Mouse (Mus musculus): ENCODE measurements around the gene Pth. TPM values are rescaled to one million over a fixed set of nuclear protein-coding genes. Genes with fewer than 3 reads are reported as not detected.
A peak's percentile ranks its signal among the peaks of the same experiment; 100 is the strongest.

The Pth gene
- not detected in 2 replicates for total RNA-seq (2014; rRNA removed)
- polyA plus RNA-seq (2015; fragmentation: Nextera tagmentation; extraction: Ambion mirVana) = not detected in 2 replicates

GRCm38 (mm10) chr7:113388470-113388869 lies at the start of gene Pth:
Pth (minus strand) TSS chr7:113388570.
- whole genome bisulfite sequencing = 91% methylated on average over 2 of the region's 2 CpGs
- H3K27ac ChIP-seq = no peak within 1 kb of the TSS
- no peaks in the 10 kb centered on the region for H3K9me3 ChIP-seq (ENCODE audit: low read length)
- H3K4me2 ChIP-seq (ENCODE audit: low read depth, low read length) = no peak within 1 kb of the TSS
- no peak for TF ChIP-seq CTCF (IDR thresholded peaks at IDR 0.05; ENCODE audit: low read depth)
- DNase-seq (ENCODE audit: low spot score) = no peak
- no peaks in the 10 kb centered on the region for H3K27me3 ChIP-seq (ENCODE audit: insufficient read depth, low read length)
- no peak within 1 kb of the TSS for H3K4me3 ChIP-seq (ENCODE audit: low read length)
- H3K4me1 ChIP-seq (ENCODE audit: insufficient read depth, low read length) = no peaks in the 10 kb centered on the region
- no peak within 1 kb of the TSS for H3K9ac ChIP-seq (replicated peaks; ENCODE audit: low read length)
- no peaks in the 10 kb centered on the region for H3K36me3 ChIP-seq (ENCODE audit: insufficient read depth, low read length)
- no peak for ATAC-seq

- 91% methylated on average over 10 of the region's 10 CpGs for WGBS
- Histone ChIP-seq H3K4me1 (ENCODE audit: insufficient read depth, low read length) (no peaks in the 10 kb centered on the region), H3K36me3 (ENCODE audit: insufficient read depth, low read length) (no peaks in the 10 kb centered on the region), H3K9ac (replicated peaks; ENCODE audit: low read length) (no peak overlapping the region), H3K9me3 (ENCODE audit: low read length) (no peaks in the 10 kb centered on the region), H3K4me2 (ENCODE audit: low read depth, low read length) (no peak overlapping the region), H3K4me3 (ENCODE audit: low read length) (no peak overlapping the region), H3K27ac (no peak overlapping the region), H3K27me3 (ENCODE audit: insufficient read depth, low read length) (no peaks in the 10 kb centered on the region)
- TF ChIP-seq CTCF (IDR thresholded peaks at IDR 0.05; ENCODE audit: low read depth) = no peak
- ATAC-seq = no peak
- DNase-seq (ENCODE audit: low spot score) = no peak
Observed at GRCm38 (mm10) chr7:113436312-113436711, 47.9 kb upstream of the Pth start.

- Histone ChIP-seq H3K9me3 (ENCODE audit: low read length) (no peaks in the 10 kb centered on the region), H3K27me3 (ENCODE audit: insufficient read depth, low read length) (no peaks in the 10 kb centered on the region), H3K27ac (no peak overlapping the region), H3K4me1 (ENCODE audit: insufficient read depth, low read length) (no peaks in the 10 kb centered on the region), H3K4me2 (ENCODE audit: low read depth, low read length) (no peak overlapping the region), H3K4me3 (ENCODE audit: low read length) (no peak overlapping the region), H3K36me3 (ENCODE audit: insufficient read depth, low read length) (no peaks in the 10 kb centered on the region), H3K9ac (replicated peaks; ENCODE audit: low read length) (no peak overlapping the region)
- TF ChIP-seq CTCF (IDR thresholded peaks at IDR 0.05; ENCODE audit: low read depth) = peak; percentile 77
- DNase-seq (ENCODE audit: low spot score) (peak; percentile 84), ATAC-seq (no peak)
- 19% methylated on average over 4 of the region's 4 CpGs for WGBS
Observed at GRCm38 (mm10) chr7:113434286-113434685, 45.9 kb upstream of the Pth start.

- Histone ChIP-seq H3K27ac (no peak overlapping the region), H3K27me3 (ENCODE audit: insufficient read depth, low read length) (no peaks in the 10 kb centered on the region), H3K9me3 (ENCODE audit: low read length) (no peaks in the 10 kb centered on the region), H3K4me1 (ENCODE audit: insufficient read depth, low read length) (no peaks in the 10 kb centered on the region), H3K4me2 (ENCODE audit: low read depth, low read length) (no peak overlapping the region), H3K4me3 (ENCODE audit: low read length) (no peak overlapping the region), H3K9ac (replicated peaks; ENCODE audit: low read length) (no peak overlapping the region), H3K36me3 (ENCODE audit: insufficient read depth, low read length) (no peaks in the 10 kb centered on the region)
- ATAC-seq = no peak
- DNase-seq (ENCODE audit: low spot score) = no peak
- 88% methylated on average over 3 of the region's 3 CpGs for WGBS
- TF ChIP-seq CTCF (IDR thresholded peaks at IDR 0.05; ENCODE audit: low read depth) = no peak
Observed at GRCm38 (mm10) chr7:113433451-113433850, 45.1 kb upstream of the Pth start.

- no peak for TF ChIP-seq CTCF (IDR thresholded peaks at IDR 0.05; ENCODE audit: low read depth)
- H3K36me3 ChIP-seq (ENCODE audit: insufficient read depth, low read length) = no peaks in the 10 kb centered on the region
- no peak overlapping the region for H3K4me3 ChIP-seq (ENCODE audit: low read length)
- no peak for ATAC-seq
- H3K27ac ChIP-seq = no peak overlapping the region
- H3K27me3 ChIP-seq (ENCODE audit: insufficient read depth, low read length) = no peaks in the 10 kb centered on the region
- no peak for DNase-seq (ENCODE audit: low spot score)
- 91% methylated on average over 4 of the region's 4 CpGs for WGBS
- no peaks in the 10 kb centered on the region for H3K4me1 ChIP-seq (ENCODE audit: insufficient read depth, low read length)
- no peaks in the 10 kb centered on the region for H3K9me3 ChIP-seq (ENCODE audit: low read length)
- no peak overlapping the region for H3K9ac ChIP-seq (replicated peaks; ENCODE audit: low read length)
- no peak overlapping the region for H3K4me2 ChIP-seq (ENCODE audit: low read depth, low read length)
Observed at GRCm38 (mm10) chr7:113432891-113433290, 44.5 kb upstream of the Pth start.

- ATAC-seq = no peak
- H3K27ac ChIP-seq = no peak overlapping the region
- no peaks in the 10 kb centered on the region for H3K9me3 ChIP-seq (ENCODE audit: low read length)
- no peaks in the 10 kb centered on the region for H3K27me3 ChIP-seq (ENCODE audit: insufficient read depth, low read length)
- no peak overlapping the region for H3K9ac ChIP-seq (replicated peaks; ENCODE audit: low read length)
- DNase-seq (ENCODE audit: low spot score) = no peak
- no peaks in the 10 kb centered on the region for H3K4me1 ChIP-seq (ENCODE audit: insufficient read depth, low read length)
- no peak overlapping the region for H3K4me2 ChIP-seq (ENCODE audit: low read depth, low read length)
- no peak overlapping the region for H3K4me3 ChIP-seq (ENCODE audit: low read length)
- no peak for TF ChIP-seq CTCF (IDR thresholded peaks at IDR 0.05; ENCODE audit: low read depth)
- 86% methylated on average over 1 of the region's 1 CpGs for WGBS
- no peaks in the 10 kb centered on the region for H3K36me3 ChIP-seq (ENCODE audit: insufficient read depth, low read length)
Observed at GRCm38 (mm10) chr7:113420771-113421170, 32.4 kb upstream of the Pth start.

- H3K4me2 ChIP-seq (ENCODE audit: low read depth, low read length) = no peak overlapping the region
- 43% methylated on average over 4 of the region's 4 CpGs for WGBS
Observed at GRCm38 (mm10) chr7:113419070-113419782, 30.9 kb upstream of the Pth start.

More at GRCm38 (mm10) chr7:113419070-113419782, 30.9 kb upstream of the Pth start:
- no peak for TF ChIP-seq CTCF (IDR thresholded peaks at IDR 0.05; ENCODE audit: low read depth)
- Histone ChIP-seq H3K4me1 (ENCODE audit: insufficient read depth, low read length) (no peaks in the 10 kb centered on the region), H3K9me3 (ENCODE audit: low read length) (no peaks in the 10 kb centered on the region), H3K36me3 (ENCODE audit: insufficient read depth, low read length) (no peaks in the 10 kb centered on the region), H3K27ac (no peak overlapping the region), H3K9ac (replicated peaks; ENCODE audit: low read length) (no peak overlapping the region), H3K27me3 (ENCODE audit: insufficient read depth, low read length) (no peaks in the 10 kb centered on the region), H3K4me3 (ENCODE audit: low read length) (no peak overlapping the region)
- DNase-seq (ENCODE audit: low spot score) (no peak), ATAC-seq (no peak)
